Mouse (Mus musculus) MEL (cell line): ENCODE data around the gene Fgl2. TPM values are rescaled to one million over a fixed set of nuclear protein-coding genes. Genes with fewer than 3 reads are reported as not detected.

Experiments
- DNase-seq: peaks from one replicate; pipeline ENCODE4 v3.0.0; 2011; ENCODE audit warnings: low read depth, low spot score
- H3K27ac ChIP-seq: 2 replicates; pipeline ENCODE4 v1.5.1; 2012; ENCODE audit warnings: low read depth, mild to moderate bottlenecking, control low read depth, low read length, moderate library complexity; ENCODE audit not compliant: control insufficient read depth
- H3K27me3 ChIP-seq, 2 experiments: fragments of 150-350 bp in 1 of 2; sonication (generic) in 1 of 2; 2 replicates each; pipeline ENCODE4 v1.6.1; 2012; ENCODE audit warnings: low read length in 2 of 2, mild to moderate bottlenecking in 2 of 2, improper control_type of control experiment in 1 of 2, moderate library complexity in 1 of 2; ENCODE audit not compliant: insufficient read depth in 2 of 2, control insufficient read depth in 1 of 2
- H3K36me3 ChIP-seq, 2 experiments: 2 replicates each; pipeline ENCODE4 v1.6.1; 2012 to 2014; ENCODE audit warnings: low read length in 2 of 2, improper control_type of control experiment in 1 of 2, inconsistent platforms in 1 of 2, mild to moderate bottlenecking in 1 of 2; ENCODE audit not compliant: insufficient read depth in 2 of 2, control insufficient read depth in 1 of 2
- H3K4me1 ChIP-seq, 2 experiments: fragments of 150-350 bp in 1 of 2; sonication (generic) in 1 of 2; 2 replicates each; pipeline ENCODE4 v1.6.1; 2012; ENCODE audit warnings: low read length in 2 of 2, improper control_type of control experiment in 1 of 2, mild to moderate bottlenecking in 1 of 2; ENCODE audit not compliant: insufficient read depth in 2 of 2, control insufficient read depth in 1 of 2
- H3K4me3 ChIP-seq, 2 experiments: fragments of 150-350 bp in 1 of 2; sonication (generic) in 1 of 2; 2 replicates each; pipeline ENCODE4 v1.5.1; 2012; ENCODE audit warnings: low read depth in 2 of 2, low read length in 2 of 2, mild to moderate bottlenecking in 2 of 2, moderate library complexity in 2 of 2, control low read depth in 1 of 2, improper control_type of control experiment in 1 of 2; ENCODE audit not compliant: control insufficient read depth in 1 of 2, insufficient read depth in 1 of 2
- H3K79me2 ChIP-seq: 2 replicates; pipeline ENCODE4 v1.6.1; 2012; ENCODE audit warnings: mild to moderate bottlenecking, low read length, moderate library complexity; ENCODE audit not compliant: control insufficient read depth, poor library complexity, insufficient read depth
- H3K9ac ChIP-seq: 2 replicates; pipeline ENCODE4 v1.6.1; 2012; ENCODE audit warnings: low read depth, mild to moderate bottlenecking, control low read depth, low read length, moderate library complexity; ENCODE audit not compliant: control insufficient read depth, poor library complexity, severe bottlenecking
- H3K9me3 ChIP-seq: fragments of 150-350 bp; sonication (generic); replicated peaks from 2 replicates; pipeline ENCODE4 v1.6.1; 2012; ENCODE audit warnings: mild to moderate bottlenecking, low read length, improper control_type of control experiment, moderate library complexity; ENCODE audit not compliant: insufficient read depth
- BHLHE40 ChIP-seq: IDR thresholded peaks from 2 replicates; pipeline ENCODE4 v1.6.1; 2012; ENCODE audit warnings: low read depth, mild to moderate bottlenecking, inconsistent platforms, low read length, improper control_type of control experiment, borderline replicate concordance
- CHD1 ChIP-seq: IDR thresholded peaks from 2 replicates; pipeline ENCODE4 v1.6.1; 2012; ENCODE audit warnings: low read depth, mild to moderate bottlenecking, inconsistent platforms, low read length, improper control_type of control experiment
- CTCF ChIP-seq, 3 experiments: IDR thresholded peaks in 2 of 3; conservative IDR thresholded peaks in 1 of 3; 2 replicates each; pipeline ENCODE4 v1.5.1; 2011 to 2012; ENCODE audit warnings: low read length in 3 of 3, low read depth in 2 of 3, mild to moderate bottlenecking in 2 of 3, improper control_type of control experiment in 1 of 3, inconsistent platforms in 1 of 3, mixed read lengths in 1 of 3, moderate library complexity in 1 of 3; ENCODE audit not compliant: control insufficient read depth in 1 of 3, insufficient read depth in 1 of 3, poor library complexity in 1 of 3, severe bottlenecking in 1 of 3
- EP300 ChIP-seq, 2 experiments: IDR thresholded peaks; 2 replicates each; pipeline ENCODE4 v1.6.1; 2011; ENCODE audit warnings: improper control_type of control experiment in 2 of 2, low read length in 2 of 2, low read depth in 1 of 2, mild to moderate bottlenecking in 1 of 2
- GABPA ChIP-seq: IDR thresholded peaks from 2 replicates; pipeline ENCODE4 v1.6.1; 2012; ENCODE audit warnings: low read depth, mild to moderate bottlenecking, inconsistent platforms, low read length, improper control_type of control experiment, moderate library complexity
- GATA1 ChIP-seq: IDR thresholded peaks from 2 replicates; pipeline ENCODE4 v1.6.1; 2011; ENCODE audit warnings: low read depth, low read length, improper control_type of control experiment
- HCFC1 ChIP-seq: IDR thresholded peaks from 2 replicates; pipeline ENCODE4 v1.6.1; 2012; ENCODE audit warnings: low read depth, mild to moderate bottlenecking, inconsistent platforms, low read length, improper control_type of control experiment, moderate library complexity
- JUND ChIP-seq: IDR thresholded peaks from 2 replicates; pipeline ENCODE4 v1.6.1; 2011; ENCODE audit warnings: low read depth, mild to moderate bottlenecking, improper control_type of control experiment, low read length
- KAT2A ChIP-seq: conservative IDR thresholded peaks from 2 replicates; pipeline ENCODE4 v1.6.1; 2012; ENCODE audit warnings: low read depth, low read length, improper control_type of control experiment, inconsistent platforms
- MAFK ChIP-seq: IDR thresholded peaks from 2 replicates; pipeline ENCODE4 v1.6.1; 2011; ENCODE audit warnings: low read depth, mild to moderate bottlenecking, low read length, improper control_type of control experiment, borderline replicate concordance
- MAX ChIP-seq: IDR thresholded peaks from 2 replicates; pipeline ENCODE4 v1.6.1; 2011; ENCODE audit warnings: low read length, improper control_type of control experiment
- MAZ ChIP-seq: IDR thresholded peaks from 2 replicates; pipeline ENCODE4 v1.6.1; 2012; ENCODE audit warnings: low read depth, mild to moderate bottlenecking, inconsistent platforms, low read length, improper control_type of control experiment
- MEF2A ChIP-seq: IDR thresholded peaks from 2 replicates; pipeline ENCODE4 v1.6.1; 2014; ENCODE audit warnings: low read depth, mild to moderate bottlenecking, inconsistent platforms, low read length, improper control_type of control experiment; ENCODE audit not compliant: poor library complexity, insufficient replicate concordance, severe bottlenecking; ENCODE audit errors: extremely low read depth
- MYB ChIP-seq: IDR thresholded peaks from 2 replicates; pipeline ENCODE4 v1.6.1; 2011; ENCODE audit warnings: mild to moderate bottlenecking, low read depth, low read length, improper control_type of control experiment
- NELFE ChIP-seq: IDR thresholded peaks from 2 replicates; pipeline ENCODE4 v1.6.1; 2011; ENCODE audit warnings: low read depth, low read length, improper control_type of control experiment
- NRF1 ChIP-seq: IDR thresholded peaks from 2 replicates; pipeline ENCODE4 v1.6.1; 2014; ENCODE audit warnings: low read depth, mild to moderate bottlenecking, inconsistent platforms, low read length, improper control_type of control experiment, moderate library complexity; ENCODE audit not compliant: poor library complexity, insufficient read depth, severe bottlenecking
- POLR2A ChIP-seq, 2 experiments: IDR thresholded peaks; 2 replicates each; pipeline ENCODE4 v1.6.1; 2011 to 2012; ENCODE audit warnings: low read length in 2 of 2, mild to moderate bottlenecking in 2 of 2, control low read depth in 1 of 2, improper control_type of control experiment in 1 of 2, low read depth in 1 of 2, moderate library complexity in 1 of 2; ENCODE audit not compliant: control insufficient read depth in 1 of 2, insufficient read depth in 1 of 2, poor library complexity in 1 of 2
- POLR2AphosphoS2 ChIP-seq: IDR thresholded peaks from 2 replicates; pipeline ENCODE4 v1.6.1; 2011; ENCODE audit warnings: low read length, improper control_type of control experiment
- RAD21 ChIP-seq: IDR thresholded peaks from 2 replicates; pipeline ENCODE4 v1.6.1; 2011; ENCODE audit warnings: mild to moderate bottlenecking, low read depth, low read length, improper control_type of control experiment
- RCOR1 ChIP-seq: IDR thresholded peaks from 2 replicates; pipeline ENCODE4 v1.6.1; 2012; ENCODE audit warnings: low read depth, mild to moderate bottlenecking, inconsistent platforms, low read length, improper control_type of control experiment
- SIN3A ChIP-seq: IDR thresholded peaks from 2 replicates; pipeline ENCODE4 v1.6.1; 2012; ENCODE audit warnings: low read length, improper control_type of control experiment, inconsistent platforms
- SMC3 ChIP-seq: IDR thresholded peaks from 2 replicates; pipeline ENCODE4 v1.6.1; 2011; ENCODE audit warnings: low read depth, low read length, improper control_type of control experiment
- TAL1 ChIP-seq: IDR thresholded peaks from 2 replicates; pipeline ENCODE4 v1.6.1; 2012; ENCODE audit warnings: mild to moderate bottlenecking, inconsistent platforms, low read length, moderate library complexity, mixed read lengths
- TBP ChIP-seq: IDR thresholded peaks from 2 replicates; pipeline ENCODE4 v1.8.0; 2011; ENCODE audit warnings: low read depth, low read length, improper control_type of control experiment
- TCF12 ChIP-seq: IDR thresholded peaks from 2 replicates; pipeline ENCODE4 v1.6.1; 2014; ENCODE audit warnings: low read depth, mild to moderate bottlenecking, inconsistent platforms, low read length, improper control_type of control experiment, moderate library complexity
- UBTF ChIP-seq: IDR thresholded peaks from 2 replicates; pipeline ENCODE4 v1.6.1; 2012; ENCODE audit warnings: low read depth, mild to moderate bottlenecking, inconsistent platforms, low read length, improper control_type of control experiment, moderate library complexity, borderline replicate concordance; ENCODE audit not compliant: insufficient read depth
- USF1 ChIP-seq: IDR thresholded peaks from 2 replicates; pipeline ENCODE4 v1.6.1; 2014; ENCODE audit warnings: low read depth, mild to moderate bottlenecking, inconsistent platforms, low read length, improper control_type of control experiment, moderate library complexity
- USF2 ChIP-seq, 2 experiments: IDR thresholded peaks; 2 replicates each; pipeline ENCODE4 v1.6.1; 2011 to 2012; ENCODE audit warnings: improper control_type of control experiment in 2 of 2, low read length in 2 of 2, borderline replicate concordance in 1 of 2, inconsistent platforms in 1 of 2, low read depth in 1 of 2, mild to moderate bottlenecking in 1 of 2; ENCODE audit not compliant: insufficient read depth in 1 of 2
- ZC3H11A ChIP-seq: IDR thresholded peaks from 2 replicates; pipeline ENCODE4 v1.6.1; 2012; ENCODE audit warnings: low read depth, mild to moderate bottlenecking, inconsistent platforms, low read length, improper control_type of control experiment
- ZKSCAN1 ChIP-seq: IDR thresholded peaks from 2 replicates; pipeline ENCODE4 v1.6.1; 2012; ENCODE audit warnings: low read depth, mild to moderate bottlenecking, inconsistent platforms, low read length, improper control_type of control experiment, moderate library complexity
- ZMIZ1 ChIP-seq: IDR thresholded peaks from 2 replicates; pipeline ENCODE4 v1.6.1; 2012; ENCODE audit warnings: low read depth, mild to moderate bottlenecking, inconsistent platforms, low read length, improper control_type of control experiment, moderate library complexity
- ZNF384 ChIP-seq: IDR thresholded peaks from 2 replicates; pipeline ENCODE4 v1.6.1; 2012; ENCODE audit warnings: low read depth, mild to moderate bottlenecking, inconsistent platforms, low read length, improper control_type of control experiment
- polyA plus RNA-seq, 2 experiments: library from polyadenylated mRNA; stranded (reverse) in 1 of 2; unstranded in 1 of 2; fragments of >175 nt in 1 of 2; fragments of >200 nt in 1 of 2; gene quantifications; 2 replicates each; pipeline versions ENCODE4 v1.2.1 to v1.2.4; 2012; ENCODE audit warnings: low replicate concordance in 2 of 2, low read depth in 1 of 2; ENCODE audit not compliant: insufficient read length in 2 of 2, insufficient read depth in 1 of 2, missing spikeins in 1 of 2
- total RNA-seq: library from RNA; depleted of rRNA; stranded (reverse); fragments of 300-350 nt; gene quantifications from 2 replicates; pipeline ENCODE4 v1.2.3, GENCODE M21; 2012; rRNA removed

Fgl2 gene
- total RNA-seq (1.5 and 2.7 TPM in 2 replicates), polyA plus RNA-seq (1 to 10 TPM in 1 of 2 experiments, not detected in 1; 2.8 TPM)

- peak within 1 kb of the TSS; percentile 67 to 79 for H3K4me3 ChIP-seq
- DNase-seq, result peak; percentile 90
Measured at GRCm38 (mm10) chr5:21372493-21373179, at the start of gene Fgl2. Fgl2 (plus strand) TSS chr5:21372642.

GRCm38 (mm10) chr5:21326494-21326893 is 45.9 kb upstream of the Fgl2 start:
- Histone ChIP-seq H3K9me3 (no peaks in the 10 kb centered on the region), H3K27ac (no peak overlapping the region), H3K4me3 (peak overlapping the region; percentile 2 to 16; a peak in 2 of 4 replicates), H3K79me2 (no peaks in the 10 kb centered on the region), H3K36me3 (peaks cover 0 to 18% of the 10 kb centered on the region in 2 experiments; a peak in 2 of 4 replicates), H3K9ac (no peak overlapping the region; the same call in 1 of the 2 replicates), H3K4me1 (peaks cover 5 to 13% of the 10 kb centered on the region in 2 experiments), H3K27me3 (no peaks in the 10 kb centered on the region)
- peak; percentile 94 for DNase-seq
- 0 out of 2 replicates have a peak, but pooled peaks have one; percentile 27 for TF ChIP-seq ZNF384
- TF ChIP-seq JUND, result peak; percentile 22; the same call in 1 of the 2 replicates
- no peak for TF ChIP-seq POLR2A (IDR thresholded peaks at IDR 0.05; ENCODE audit: control insufficient read depth in 1 of 2, insufficient read depth in 1 of 2, low read depth in 1 of 2, low read length in 2 of 2, poor library complexity in 1 of 2)
- TF ChIP-seq EP300 (IDR thresholded peaks at IDR 0.05; ENCODE audit: low read depth in 1 of 2, low read length in 2 of 2), result peak; percentile 34 to 65; a peak in 3 of 4 replicates
- 0 out of 2 replicates have a peak, but pooled peaks have one; percentile 38 for TF ChIP-seq MEF2A
- peak; percentile 72 for TF ChIP-seq TCF12
- peak; percentile 100 for TF ChIP-seq ZC3H11A
- TF ChIP-seq GATA1, result peak; percentile 91
- TF ChIP-seq NRF1, result no peak
- 0 out of 2 replicates have a peak, but pooled peaks have one; percentile 19 for TF ChIP-seq MAX
- TF ChIP-seq ZKSCAN1, result no peak
- peak; percentile 100 for TF ChIP-seq RAD21
- peak; percentile 58; the same call in 1 of the 2 replicates for TF ChIP-seq MAZ
- TF ChIP-seq GABPA, result no peak
- peak; percentile 49 for TF ChIP-seq TAL1
- no peak for TF ChIP-seq RCOR1
- 0 out of 2 replicates have a peak, but pooled peaks have one; percentile 46 for TF ChIP-seq TBP
- no peak for TF ChIP-seq MAFK
- TF ChIP-seq CHD1, result no peak

More at GRCm38 (mm10) chr5:21372493-21373179, at the start of gene Fgl2:
- Histone ChIP-seq H3K27me3 (no peaks in the 10 kb centered on the region), H3K27ac (no peak within 1 kb of the TSS), H3K9ac (peak within 1 kb of the TSS; percentile 69), H3K9me3 (no peaks in the 10 kb centered on the region), H3K79me2 (no peaks in the 10 kb centered on the region), H3K36me3 (peaks cover 0 to 17% of the 10 kb centered on the region in 2 experiments; a peak in 2 of 4 replicates), H3K4me1 (peaks cover 7 to 22% of the 10 kb centered on the region in 2 experiments)
- no peak for TF ChIP-seq TAL1
- TF ChIP-seq MYB, result 0 out of 2 replicates have a peak, but pooled peaks have one; percentile 26
- TF ChIP-seq MAFK, result no peak
- peak; percentile 67 to 75; a peak in 3 of 4 replicates for TF ChIP-seq POLR2A (IDR thresholded peaks at IDR 0.05; ENCODE audit: control insufficient read depth in 1 of 2, insufficient read depth in 1 of 2, low read depth in 1 of 2, low read length in 2 of 2, poor library complexity in 1 of 2)
- TF ChIP-seq HCFC1, result no peak
- no peak for TF ChIP-seq CHD1
- no peak for TF ChIP-seq RCOR1
- TF ChIP-seq GATA1, result no peak
- 0 out of 2 replicates have a peak, but pooled peaks have one; percentile 16 for TF ChIP-seq SMC3
- TF ChIP-seq NELFE, result peak; percentile 34
- no peak for TF ChIP-seq CTCF (IDR thresholded peaks at IDR 0.05 in 2 of 3, conservative IDR thresholded peaks at IDR 0.05 in 1 of 3; ENCODE audit: control insufficient read depth in 1 of 3, insufficient read depth in 1 of 3, low read depth in 2 of 3, low read length in 3 of 3, poor library complexity in 1 of 3, severe bottlenecking in 1 of 3)
- TF ChIP-seq UBTF, result 0 out of 2 replicates have a peak, but pooled peaks have one; percentile 38
- no peak for TF ChIP-seq POLR2AphosphoS2
- TF ChIP-seq KAT2A, result 0 out of 2 replicates have a peak, but pooled peaks have one; percentile 23
- TF ChIP-seq USF1, result no peak
- TF ChIP-seq BHLHE40, result no peak
- no peak for TF ChIP-seq USF2 (IDR thresholded peaks at IDR 0.05; ENCODE audit: borderline replicate concordance in 1 of 2, insufficient read depth in 1 of 2, low read depth in 1 of 2, low read length in 2 of 2)
- peak; percentile 54 for TF ChIP-seq TBP
- no peak for TF ChIP-seq GABPA
- peak; percentile 35; the same call in 1 of the 2 replicates for TF ChIP-seq ZMIZ1
- TF ChIP-seq SIN3A, result peak; percentile 20; the same call in 1 of the 2 replicates
- peak in 1 of 2 experiments; percentile 40; a peak in 2 of 4 replicates for TF ChIP-seq EP300 (IDR thresholded peaks at IDR 0.05; ENCODE audit: low read depth in 1 of 2, low read length in 2 of 2)
